ENCODE assay signal across 8 mouse cellular contexts in the genomic region with DNA sequence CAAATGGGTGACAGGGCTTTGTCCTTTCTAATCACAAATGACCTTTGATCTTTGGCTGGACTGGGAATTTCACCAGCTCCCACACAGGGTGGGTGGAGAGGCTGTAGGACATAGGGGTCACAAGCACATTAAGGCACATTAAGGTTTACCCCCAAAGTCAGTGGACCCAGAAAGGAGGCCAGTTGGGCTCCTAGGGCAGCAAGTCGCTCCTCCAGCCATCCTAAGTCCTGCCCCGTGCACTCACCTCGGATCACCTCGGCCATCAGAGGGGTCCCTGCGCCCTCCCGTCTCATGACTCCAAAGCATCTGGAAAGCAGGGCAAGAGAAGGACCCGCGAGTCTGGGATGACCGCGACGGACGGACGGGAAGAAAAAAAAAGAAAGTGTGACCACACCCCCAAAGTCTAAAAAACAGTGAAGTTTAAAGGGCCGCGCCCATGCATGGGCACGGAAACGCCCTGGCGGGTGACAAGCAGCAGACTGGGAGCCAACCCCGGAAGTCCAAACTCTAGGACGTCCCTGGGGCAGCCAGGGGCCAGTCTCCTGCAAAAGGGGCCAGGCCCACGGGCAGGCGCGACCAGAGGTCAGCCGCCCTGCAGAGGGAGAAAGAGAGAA. TPM values are rescaled to one million over a fixed set of nuclear protein-coding genes. Genes with fewer than 3 reads are reported as not detected.
DNase-seq lines count a peak whose midpoint lies in the region; ATAC-seq and TF ChIP-seq lines count a peak whose summit lies in the region.

No protein-coding gene starts in this region.

- peak overlapping the region; percentile 77 for H3K9ac ChIP-seq in intestine, embryonic 16.5 days (ENCODE audit: low read depth, low read length)
- peak overlapping the region; percentile 39 for H3K9ac ChIP-seq in neural tube, embryonic 15.5 days (replicated peaks)

- peaks cover 5% of the 10 kb centered on the region; the same call in 1 of the 2 replicates for H3K4me1 ChIP-seq in intestine, embryonic 16.5 days (ENCODE audit: control insufficient read depth, insufficient read depth, low read length)
- H3K4me1 ChIP-seq in lung, adult 2 months (ENCODE audit: control insufficient read depth, insufficient read depth, low read length), result no peaks in the 10 kb centered on the region
- peaks cover 10% of the 10 kb centered on the region for H3K4me1 ChIP-seq in neural tube, embryonic 15.5 days

- peak; percentile 88 for ATAC-seq in common myeloid progenitor, adult 5-6 weeks (replicated peaks; ENCODE audit: low read depth, poor library complexity, severe bottlenecking)
- ATAC-seq in intestine, embryonic 16.5 days, result peak; percentile 98
- peak; percentile 61 for ATAC-seq in neural tube, embryonic 15.5 days (ENCODE audit: low FRiP score)

- no peaks in the 10 kb centered on the region for H3K36me3 ChIP-seq in intestine, embryonic 16.5 days (ENCODE audit: control insufficient read depth, insufficient read depth, low read length)
- no peaks in the 10 kb centered on the region for H3K36me3 ChIP-seq in neural tube, embryonic 15.5 days

- H3K27me3 ChIP-seq in intestine, embryonic 16.5 days (replicated peaks; ENCODE audit: control insufficient read depth, insufficient read depth, low read length), result no peaks in the 10 kb centered on the region
- no peaks in the 10 kb centered on the region for H3K27me3 ChIP-seq in neural tube, embryonic 15.5 days (replicated peaks)

- no peak for TF ChIP-seq CTCF in lung, adult 2 months (IDR thresholded peaks at IDR 0.05; ENCODE audit: insufficient read depth, low read length)

- peak overlapping the region; percentile 72 for H3K27ac ChIP-seq in intestine, embryonic 16.5 days (ENCODE audit: low read length)
- no peak overlapping the region for H3K27ac ChIP-seq in neural tube, embryonic 15.5 days (replicated peaks)

- TF ChIP-seq POLR2A in lung, adult 2 months (IDR thresholded peaks at IDR 0.05; ENCODE audit: borderline replicate concordance, extremely low read depth, low read depth, low read length), result 0 out of 2 replicates have a peak, but pooled peaks have one; percentile 19

- H3K9me3 ChIP-seq in intestine, embryonic 16.5 days (ENCODE audit: control insufficient read depth, low read length), result no peaks in the 10 kb centered on the region
- H3K9me3 ChIP-seq in neural tube, embryonic 15.5 days (replicated peaks), result no peaks in the 10 kb centered on the region

- DNase-seq in layer of hippocampus, postnatal 10 days (ENCODE audit: low spot score in 2 of 2), result peak; percentile 9 to 27
- DNase-seq in layer of hippocampus, postnatal 36 days, result no peak
- DNase-seq in gastrocnemius, postnatal 4 days (ENCODE audit: low spot score in 2 of 2), result peak; percentile 32 to 65
- peak; percentile 68 for DNase-seq in lung, adult 2 months
- DNase-seq in urinary bladder, postnatal 25 days (ENCODE audit: low spot score), result peak; percentile 44

- H3K4me3 ChIP-seq in intestine, embryonic 16.5 days (ENCODE audit: low read length), result peak overlapping the region; percentile 63
- peak overlapping the region; percentile 93 for H3K4me3 ChIP-seq in lung, adult 2 months (replicated peaks; ENCODE audit: extremely low read depth, low read depth, low read length)
- peak overlapping the region; percentile 46 for H3K4me3 ChIP-seq in neural tube, embryonic 15.5 days (replicated peaks)

- peak overlapping the region; percentile 80 for H3K4me2 ChIP-seq in intestine, embryonic 16.5 days (ENCODE audit: low read depth, low read length)
- H3K4me2 ChIP-seq in neural tube, embryonic 15.5 days, result peak overlapping the region; percentile 85

- WGBS in intestine, embryonic 16.5 days, result 3% methylated on average over 24 of the region's 24 CpGs
- WGBS in lung, adult 2 months, result 2% methylated on average over 24 of the region's 24 CpGs
- 3% methylated on average over 24 of the region's 24 CpGs for WGBS in neural tube, embryonic 15.5 days

RNA-seq across cellular contexts. Expression of a gene that starts 26.8 kb away (rescaled TPM):
- 1 to 10 TPM; 2.6 to 3.2 TPM for total RNA-seq in layer of hippocampus, postnatal 10 days (2021)
- total RNA-seq in layer of hippocampus, postnatal 36 days (2021), result 10 to 100 TPM in 1 of 2 experiments, 1 to 10 TPM in 1; 8.8 to 10.2 TPM
- 1.4 and 2.7 TPM in 2 replicates for total RNA-seq in common myeloid progenitor, adult 5-6 weeks (2017)
- total RNA-seq in gastrocnemius, postnatal 4 days (2021), result 1 to 10 TPM; 7.5 to 8.7 TPM
- polyA plus RNA-seq in intestine, embryonic 16.5 days (2015; fragmentation: Nextera tagmentation; extraction: Ambion mirVana), result 22.5 and 27.1 TPM in 2 replicates
- polyA plus RNA-seq in lung, adult 2 months (2012; rRNA removed), result 4.2 and 6.6 TPM in 2 replicates
- 2.8 and 6.1 TPM in 2 replicates for polyA plus RNA-seq in neural tube, embryonic 15.5 days (2015; fragmentation: Nextera tagmentation; extraction: Ambion mirVana)

Comparison
In these comparisons a context has a peak if more than half of its experiments do, and no peak if none do; other contexts are left out.
1. DNase-seq: peak in layer of hippocampus, postnatal 10 days (2 of 2), gastrocnemius, postnatal 4 days (2 of 2), lung, adult 2 months (single experiment) and urinary bladder, postnatal 25 days (single experiment); none in layer of hippocampus, postnatal 36 days (0 of 2).
2. Peak in every context shown above with its lines, with median percentiles within 50 percentile points of each other: ATAC-seq and H3K4me3 ChIP-seq.